Mouse (Mus musculus) heart, postnatal 4 days (tissue): ENCODE measurements around the gene Oas3. TPM values are rescaled to one million over a fixed set of nuclear protein-coding genes. Genes with fewer than 3 reads are reported as not detected.

ENCODE experiments used
- DNase-seq: peaks from one replicate; pipeline ENCODE4 v3.0.0; 2021
- total RNA-seq, 2 experiments: library from RNA; stranded (reverse); gene quantifications; 2 replicates each; pipeline ENCODE4 v1.2.3; 2021

The Oas3 gene
- total RNA-seq, 2 experiments from 2014 or later, result 0.07 to 0.14 TPM

DNA sequence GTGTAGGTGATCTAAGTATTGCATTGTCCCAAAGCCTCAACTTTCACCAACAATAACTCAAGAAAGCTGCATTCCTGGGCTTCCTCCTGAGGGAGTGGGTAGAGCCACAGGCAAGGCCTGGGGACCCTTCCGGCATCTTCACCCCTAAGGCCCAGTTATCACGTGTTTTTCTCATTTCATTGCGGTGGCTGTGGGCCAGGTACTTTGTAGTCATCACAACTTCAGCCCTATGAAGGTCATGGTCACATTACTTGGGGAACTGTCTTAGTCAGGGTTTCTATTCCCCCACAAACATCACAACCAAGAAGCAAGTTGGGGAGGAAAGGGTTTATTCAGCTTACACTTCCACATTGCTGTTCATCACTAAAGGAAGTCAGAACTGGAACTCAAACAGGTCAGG lies 24.7 kb downstream of the Oas3 start:
- no peak for DNase-seq

DNA sequence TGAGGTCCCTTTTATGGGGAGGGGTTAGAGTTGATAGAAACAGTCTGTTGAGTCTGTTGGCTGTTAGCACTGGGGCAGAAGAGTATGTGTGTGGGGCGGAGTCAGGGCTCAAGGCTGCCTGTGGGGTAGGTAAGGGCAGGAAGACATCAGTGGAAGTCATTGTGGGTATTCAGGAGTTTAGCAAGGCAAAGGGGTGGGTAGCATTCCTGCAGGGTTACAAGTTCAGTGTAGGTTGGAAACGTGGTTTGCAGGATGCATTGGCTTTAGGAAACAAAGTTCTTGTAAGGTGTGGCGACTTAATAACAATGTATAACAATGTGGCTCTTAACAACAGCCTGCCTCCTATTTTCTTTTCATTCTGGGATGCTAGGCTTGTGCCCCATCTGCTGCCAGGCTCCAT lies 26.3 kb downstream of the Oas3 start:
- no peak for DNase-seq

DNA sequence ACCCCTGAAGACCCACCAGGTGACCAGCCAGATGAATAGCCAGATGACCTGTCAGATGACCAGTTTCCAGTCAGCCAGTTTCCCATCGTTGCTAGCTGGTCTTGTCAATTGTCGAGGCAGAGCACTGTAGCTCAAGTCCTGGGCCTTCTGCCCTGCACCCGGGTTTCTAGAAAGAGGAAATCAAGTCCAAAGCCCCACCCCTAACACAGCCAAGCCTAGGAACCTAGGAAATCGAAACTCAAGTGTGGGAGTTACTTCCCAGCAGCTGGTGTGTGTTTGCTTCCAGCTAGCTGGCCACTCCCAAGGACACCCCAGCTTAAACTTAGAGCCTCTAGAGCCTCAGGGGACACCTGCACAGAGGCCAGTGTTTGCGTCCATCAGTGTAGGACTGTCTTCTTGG lies 27.8 kb downstream of the Oas3 start, which contains the start of gene Oas2:
Oas2 (minus strand) TSS at position 166 of the 400 bp plus-strand sequence.
- DNase-seq, result no peak

DNA sequence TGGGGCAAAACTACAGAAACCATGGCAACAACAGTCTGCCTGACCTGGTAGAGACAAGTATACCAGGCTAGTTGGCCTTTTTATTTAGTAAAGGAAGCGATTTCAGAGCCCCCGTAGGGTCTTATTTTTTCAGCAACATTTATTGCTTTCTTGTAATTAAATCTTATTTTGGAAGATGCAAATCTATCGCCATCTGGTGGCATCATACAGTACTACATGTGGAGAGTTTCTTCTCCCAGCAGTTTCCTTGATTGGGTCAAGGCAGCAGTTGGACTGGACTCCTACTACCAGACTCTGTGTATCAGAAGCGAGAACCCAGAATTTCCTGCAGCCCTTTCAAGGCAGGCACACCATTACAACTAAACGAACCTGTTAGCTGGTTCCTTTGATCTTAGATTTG lies 31.0 kb downstream of the Oas3 start:
- DNase-seq, result peak; percentile 68

DNA sequence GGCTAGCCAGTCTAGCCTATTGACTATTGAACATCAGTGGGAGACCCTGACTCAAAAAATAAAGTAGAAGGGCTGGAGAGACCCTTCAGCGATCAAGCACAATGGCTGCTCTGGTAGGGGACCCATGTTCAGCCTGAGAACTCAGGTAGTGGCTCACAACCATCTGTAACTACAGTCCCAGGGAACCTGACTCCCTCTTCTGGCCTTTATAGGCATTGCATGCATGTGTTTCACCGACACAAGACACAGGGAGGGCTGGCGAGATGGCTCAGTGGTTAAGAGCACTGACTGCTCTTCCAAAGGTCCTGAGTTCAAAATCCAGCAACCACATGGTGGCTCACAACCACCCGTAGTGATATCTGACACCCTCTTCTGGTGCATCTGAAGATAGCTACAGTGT lies 35.3 kb downstream of the Oas3 start:
- DNase-seq, result peak; percentile 41

DNA sequence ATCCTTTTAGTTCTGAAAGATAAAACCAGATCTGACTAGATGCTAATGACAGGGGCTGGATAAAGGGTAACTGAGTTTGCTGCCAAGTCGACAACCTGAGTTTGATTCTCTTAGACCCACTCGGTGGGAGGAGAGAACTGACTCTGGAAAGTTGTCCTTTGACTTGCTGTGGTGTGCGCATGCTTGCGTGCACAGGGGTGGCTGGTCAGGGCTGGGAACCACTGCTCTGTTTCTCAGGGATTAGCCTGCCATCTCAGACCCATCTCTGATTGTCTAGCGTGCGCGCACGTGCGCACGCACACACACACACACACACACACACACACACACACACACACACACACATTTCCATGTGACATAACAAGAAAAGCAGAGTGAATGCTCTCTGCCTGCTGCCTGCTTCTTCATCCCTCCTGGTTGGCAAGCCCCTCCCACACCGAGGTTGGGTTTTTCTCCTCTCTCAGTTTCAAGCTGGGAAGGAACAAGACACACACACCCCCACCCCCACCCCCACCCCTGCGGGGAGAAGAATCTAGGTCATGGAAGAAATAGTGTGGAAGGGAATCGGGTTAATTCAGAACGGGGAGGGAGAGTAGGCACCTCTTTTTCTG lies 43.0 kb downstream of the Oas3 start:
- DNase-seq, result no peak

DNA sequence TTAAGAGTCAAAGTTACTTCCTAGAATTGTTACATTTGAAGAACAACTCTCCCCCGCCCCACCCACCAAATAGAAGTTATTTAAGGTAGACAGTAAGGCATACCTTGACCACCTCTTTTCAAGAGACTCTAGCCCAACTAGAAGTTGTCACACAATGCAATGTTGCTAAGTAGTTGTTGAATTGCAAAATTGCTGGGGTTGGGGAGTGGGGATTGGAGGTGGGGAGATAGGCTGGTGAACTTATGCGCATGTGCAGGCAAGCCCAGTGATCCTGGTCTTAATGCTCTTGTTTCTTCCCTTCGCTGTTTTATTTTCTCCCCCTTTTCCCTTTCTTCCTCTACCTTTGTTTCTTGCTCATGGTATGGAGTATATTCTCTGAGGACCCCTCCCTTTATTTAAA lies 43.8 kb downstream of the Oas3 start:
- DNase-seq, result no peak

DNA sequence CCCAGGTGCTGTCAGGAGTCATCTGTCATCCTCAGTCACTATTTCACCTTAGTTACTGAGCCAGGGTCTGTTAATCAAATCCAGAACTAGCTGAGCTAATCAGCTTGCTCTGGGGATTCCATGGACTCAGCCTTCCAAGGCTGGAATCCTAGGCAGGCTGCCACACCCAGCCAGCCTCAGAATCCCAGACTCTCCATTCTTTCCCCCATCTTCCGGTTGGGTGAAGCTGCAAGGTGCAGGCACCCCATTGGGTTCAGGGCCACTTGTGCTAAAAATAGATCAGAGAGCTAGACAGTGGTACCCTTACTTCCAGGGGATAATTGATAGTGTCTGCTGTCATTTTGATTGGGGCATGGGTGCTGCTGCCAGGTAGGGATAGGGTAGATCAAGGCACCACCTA lies 44.7 kb downstream of the Oas3 start:
- DNase-seq, result no peak

DNA sequence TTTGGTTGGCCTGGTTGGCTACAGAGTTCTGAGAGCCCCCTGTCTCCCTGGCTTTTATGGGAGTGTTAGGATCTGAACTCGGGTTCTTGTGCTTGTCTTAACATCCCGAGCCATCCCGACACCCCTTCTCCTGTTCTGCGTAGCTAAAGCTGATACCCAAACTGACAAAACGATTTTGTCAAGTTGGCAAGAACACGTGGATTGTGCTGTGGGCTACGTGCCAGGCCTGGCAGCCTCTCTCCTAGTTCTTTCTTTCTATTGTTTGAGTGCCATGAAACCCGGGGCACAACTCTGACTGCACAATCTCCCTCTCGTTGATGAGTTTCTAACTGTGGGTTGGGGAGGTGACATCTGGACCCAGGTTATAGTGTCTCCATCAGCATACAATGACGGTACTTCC lies 48.1 kb downstream of the Oas3 start:
- no peak for DNase-seq

DNA sequence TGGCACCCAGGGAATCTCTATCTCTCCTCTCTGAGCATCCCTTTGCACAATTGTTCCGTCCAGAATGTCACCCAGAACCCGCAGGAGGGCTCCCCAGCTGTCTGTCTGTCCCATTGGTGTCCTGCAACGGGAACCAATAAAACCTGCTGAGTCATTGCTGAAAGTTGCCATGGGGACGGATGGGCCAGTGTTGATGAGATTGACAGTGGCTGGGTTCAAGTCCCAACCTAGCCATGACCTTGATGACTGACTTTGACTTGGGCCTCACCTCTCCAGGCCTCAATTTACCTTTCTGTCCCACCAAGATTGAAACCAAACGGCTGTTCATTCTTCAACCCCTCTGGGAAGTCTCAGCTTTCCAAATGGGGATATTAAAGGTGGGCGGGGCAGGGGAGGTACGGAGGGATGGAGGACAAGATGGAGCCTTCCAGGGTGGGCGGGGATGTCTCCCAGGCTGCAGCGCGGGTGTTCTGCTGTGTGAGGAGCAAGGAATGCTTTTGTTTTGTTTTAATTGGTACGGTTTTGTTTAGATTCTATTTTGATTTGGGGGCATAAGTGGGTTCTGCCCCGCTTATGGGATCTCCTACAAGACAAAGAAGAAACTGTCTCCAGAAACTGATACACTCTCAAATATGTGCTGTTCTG lies 51.5 kb downstream of the Oas3 start:
- no peak for DNase-seq

DNA sequence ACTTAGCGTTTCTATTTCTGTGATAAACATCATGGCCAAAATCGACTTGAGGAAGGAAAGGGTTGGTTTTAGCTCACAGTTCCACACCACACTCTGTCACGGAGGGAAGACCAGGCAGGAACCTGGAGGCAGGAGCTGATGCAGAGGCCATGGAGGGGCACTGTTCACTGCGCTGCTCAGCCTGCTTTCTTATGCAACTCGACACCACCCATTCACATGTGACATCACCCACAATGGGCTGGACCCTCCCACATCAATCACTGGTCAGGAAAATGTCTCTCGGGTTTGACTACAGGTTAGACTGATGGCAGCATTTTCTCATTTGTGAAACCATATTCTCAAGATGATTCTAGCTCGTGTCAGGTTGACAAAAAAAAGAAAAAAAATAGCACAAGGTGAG lies 56.5 kb downstream of the Oas3 start:
- DNase-seq, result no peak

DNA sequence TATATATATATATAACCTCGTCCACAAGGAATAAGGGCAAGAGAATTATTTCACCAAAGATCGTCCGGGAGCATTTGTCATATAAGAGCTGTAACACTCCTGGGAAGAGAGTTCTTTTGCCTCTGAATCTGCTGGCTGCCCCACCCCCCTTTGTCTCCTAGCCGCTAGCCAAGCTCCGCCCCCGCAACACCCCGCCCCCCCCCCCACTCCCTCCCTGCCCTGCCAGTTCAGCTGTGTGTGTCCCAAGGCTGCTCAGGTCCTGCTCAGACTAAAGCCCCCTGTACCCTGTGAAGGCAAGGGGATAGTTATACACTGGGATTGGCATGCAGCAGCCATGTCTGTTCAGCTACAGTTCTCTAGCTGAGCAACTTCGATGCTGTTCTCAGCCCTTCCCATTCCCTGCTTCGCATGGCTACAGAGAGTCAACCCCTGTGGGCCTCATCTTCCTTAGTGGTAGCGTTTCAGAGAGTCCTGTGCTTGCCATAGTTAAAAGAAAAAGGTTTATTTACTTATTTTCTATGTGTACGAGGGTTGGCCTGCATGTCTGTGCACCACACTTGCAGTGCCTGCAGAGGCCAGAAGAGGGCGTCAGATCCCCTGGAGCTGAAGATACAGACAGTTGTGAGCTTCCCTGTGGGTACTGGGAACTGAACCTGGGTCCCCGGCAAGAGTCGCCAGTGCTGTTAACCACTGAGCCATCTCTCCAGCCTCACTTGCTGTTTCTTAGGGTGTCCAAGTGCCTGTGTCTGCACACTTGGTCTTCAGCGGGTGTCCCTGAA lies 58.7 kb downstream of the Oas3 start:
- no peak for DNase-seq

DNA sequence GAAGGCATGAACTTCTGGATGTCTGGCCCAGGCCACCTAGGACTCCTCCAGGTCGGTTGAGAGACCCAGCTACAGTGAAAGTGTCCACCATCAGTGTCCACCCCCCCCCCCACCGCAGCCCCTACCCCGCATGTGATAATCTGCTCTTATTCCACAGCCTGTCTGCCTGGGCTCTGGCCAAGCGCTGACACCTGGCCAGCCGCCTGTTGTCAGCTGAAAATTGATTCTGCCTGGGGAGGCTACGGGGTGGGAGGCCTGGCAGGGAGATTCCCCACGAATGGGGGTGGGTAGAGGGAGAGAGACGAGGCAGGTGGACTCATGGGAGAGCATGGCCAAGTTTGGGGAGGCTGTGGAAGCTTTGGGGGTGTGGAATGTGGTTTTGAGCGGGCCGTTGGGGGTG lies 60.3 kb downstream of the Oas3 start:
- no peak for DNase-seq

DNA sequence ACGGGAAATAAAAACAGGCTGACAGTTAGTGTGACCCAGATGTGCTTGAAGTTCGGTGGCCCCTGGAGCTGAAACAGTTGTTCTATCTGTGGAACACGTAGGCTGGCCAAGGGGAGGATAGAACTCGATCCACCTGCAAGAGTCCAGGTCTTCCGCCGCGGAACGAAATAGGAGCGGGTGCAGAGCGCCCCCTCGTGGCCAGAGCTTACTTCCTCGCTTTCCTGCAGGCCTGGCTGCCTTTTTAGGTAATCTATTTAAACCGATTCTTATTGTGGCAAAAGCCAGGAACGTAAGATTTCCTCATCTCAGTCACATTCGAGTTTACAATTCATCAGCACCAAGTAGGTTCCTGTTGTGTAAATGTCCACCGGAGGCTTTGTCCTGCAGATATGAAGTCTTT lies 63.1 kb downstream of the Oas3 start:
- peak; percentile 77 for DNase-seq

DNA sequence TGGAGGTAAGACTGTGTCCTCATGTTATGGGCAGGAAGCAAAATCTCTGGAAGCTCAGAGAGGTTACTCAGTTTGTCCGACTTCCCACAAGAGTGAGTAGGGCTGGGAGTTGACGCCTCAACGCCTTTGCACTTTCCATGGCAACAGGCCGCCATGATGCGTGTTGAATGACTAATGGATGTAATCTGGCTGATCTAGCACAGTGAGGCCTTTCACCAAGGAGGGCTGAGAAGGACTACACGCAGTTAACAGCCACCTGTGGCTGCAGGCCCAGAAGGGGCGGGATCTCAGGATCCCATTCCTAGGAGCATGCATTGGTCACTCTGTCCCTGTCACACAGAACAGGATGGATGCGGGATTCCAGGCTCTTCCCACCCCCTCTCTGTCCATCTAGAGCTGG lies 64.7 kb downstream of the Oas3 start:
- DNase-seq, result no peak

DNA sequence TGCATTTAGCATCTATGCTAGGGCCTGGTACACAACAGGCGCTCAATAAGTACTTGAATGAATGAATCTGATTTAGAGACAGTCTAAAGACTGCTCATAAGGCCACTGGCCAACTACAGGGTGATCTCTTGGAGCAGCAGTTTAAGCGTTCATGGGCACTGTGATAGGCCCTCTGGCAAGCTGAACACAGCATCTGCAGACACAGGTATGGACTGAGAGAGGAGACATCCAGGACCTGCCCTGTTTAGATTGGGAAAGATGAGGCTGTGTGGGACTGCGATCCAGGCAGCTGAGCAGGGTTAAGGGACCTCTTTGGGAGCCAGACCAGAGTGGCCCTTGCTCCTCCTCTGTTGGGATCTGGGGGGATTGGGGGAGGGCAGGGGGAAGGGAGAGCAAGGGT lies 65.6 kb downstream of the Oas3 start, which contains the start of gene Dtx1:
Dtx1 (minus strand) TSS at position 101 of the 400 bp plus-strand sequence.
- DNase-seq, result no peak

DNA sequence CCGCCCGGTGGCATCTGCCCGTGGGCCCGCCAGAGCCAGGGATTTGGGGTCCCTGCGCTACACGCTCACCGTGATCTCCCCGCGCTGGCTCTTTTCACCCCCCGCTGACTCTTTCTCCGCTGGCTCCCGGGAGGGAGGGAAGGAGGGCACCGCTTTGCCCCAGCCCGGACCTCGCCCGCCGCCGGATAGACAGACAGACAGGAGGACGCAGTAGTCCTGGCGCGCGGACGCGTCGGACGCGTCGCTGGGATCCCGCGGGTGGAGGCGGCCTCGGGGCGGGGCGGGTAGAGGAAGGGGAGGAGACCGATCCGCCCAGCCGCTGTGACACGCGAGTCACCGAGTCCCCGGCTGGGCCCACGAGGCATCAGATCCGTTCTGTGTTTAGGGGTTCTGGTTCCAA lies 66.0 kb downstream of the Oas3 start:
- DNase-seq, result peak; percentile 29

DNA sequence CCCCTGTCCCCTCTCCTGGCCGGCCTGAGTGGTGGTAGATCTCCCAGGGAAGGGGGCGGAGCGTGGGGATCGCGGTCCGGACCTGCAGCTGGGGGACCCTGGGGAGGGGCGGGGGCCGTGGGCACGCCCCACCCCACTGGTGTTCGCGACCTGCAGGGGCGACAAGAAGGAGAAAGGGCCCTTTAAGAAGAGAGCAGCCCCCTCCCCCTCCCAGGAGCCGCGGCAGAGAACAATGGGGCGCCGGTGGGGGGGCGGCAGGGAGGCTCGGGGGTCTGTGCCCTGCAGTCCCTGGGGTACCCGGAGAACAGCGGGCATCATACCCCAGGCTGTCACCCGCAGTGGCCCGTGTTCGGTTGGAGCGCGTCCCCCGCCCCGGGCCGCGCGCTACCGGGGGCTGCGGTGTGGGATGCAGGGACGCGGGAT lies 66.6 kb downstream of the Oas3 start:
- DNase-seq, result no peak

DNA sequence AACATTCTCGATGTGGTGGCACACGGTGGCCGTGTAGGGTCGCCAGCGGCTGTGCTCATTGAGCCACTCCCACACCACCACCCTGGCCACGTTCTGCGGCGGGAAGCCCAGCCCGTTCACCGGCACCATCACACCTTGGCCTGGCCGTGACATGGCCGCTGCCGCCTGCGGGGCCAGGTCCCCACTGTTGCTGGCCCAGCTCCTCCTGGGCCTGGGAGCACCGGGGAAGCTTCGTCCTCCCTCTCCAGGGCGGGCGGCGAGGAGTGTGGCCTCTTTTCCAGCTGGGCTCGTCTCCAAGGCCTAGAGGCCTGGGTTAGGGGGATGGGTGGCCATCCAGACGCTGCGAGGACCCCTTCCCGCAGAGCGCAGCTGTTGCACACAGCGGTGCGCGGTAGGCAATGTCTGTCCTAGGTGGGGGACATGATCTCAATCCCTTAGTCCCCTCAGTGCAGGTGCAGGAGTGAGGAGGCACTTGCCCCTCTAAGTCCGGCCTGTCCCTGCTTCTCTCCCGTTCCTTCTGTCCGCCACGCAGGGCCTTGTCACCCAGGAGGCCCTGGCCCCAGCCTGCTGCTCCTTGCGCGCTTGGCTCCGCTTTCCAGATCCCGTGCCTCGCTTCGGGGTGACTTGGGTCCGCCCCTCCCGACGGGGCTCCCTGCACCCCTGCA lies 67.2 kb downstream of the Oas3 start:
- peak; percentile 36 for DNase-seq

DNA sequence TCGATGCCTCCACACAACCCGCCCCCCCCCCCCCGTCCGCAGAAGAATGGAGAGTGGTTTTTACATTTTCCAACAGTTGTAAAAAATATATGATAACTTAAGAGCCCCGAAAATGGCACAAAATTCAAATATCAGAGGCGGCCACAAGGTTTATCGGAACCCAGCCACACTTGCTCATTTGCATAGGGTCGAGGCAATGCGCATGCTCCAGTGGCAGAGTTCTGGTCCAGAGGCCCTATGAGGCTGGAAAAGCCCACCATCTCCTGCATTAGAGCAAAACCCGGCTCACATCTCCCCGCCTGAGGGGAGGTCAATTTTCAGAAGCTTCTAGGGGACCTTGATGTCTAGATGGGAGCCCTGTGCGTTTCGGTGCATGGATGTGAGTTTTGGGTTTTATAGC lies 70.5 kb downstream of the Oas3 start:
- no peak for DNase-seq

DNA sequence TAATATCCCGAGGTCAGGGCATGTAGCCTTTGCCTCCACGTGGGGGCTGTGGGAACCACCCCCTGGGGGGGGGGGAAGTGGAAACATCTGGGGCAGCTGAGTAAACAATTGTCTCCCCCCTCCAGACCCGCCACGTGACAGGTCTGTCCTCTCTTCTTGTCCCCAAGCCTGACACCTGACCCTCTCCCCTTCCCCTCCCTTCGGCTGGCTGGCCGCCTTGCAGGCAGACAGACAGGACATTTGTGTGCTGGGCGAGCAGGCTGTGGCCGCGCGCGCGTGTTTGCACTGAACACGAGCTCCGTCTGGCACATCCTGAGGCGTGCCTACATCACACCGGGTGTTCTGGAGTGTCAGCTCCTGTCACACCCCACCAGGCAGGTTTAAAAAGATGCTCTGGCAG lies 70.9 kb downstream of the Oas3 start:
- no peak for DNase-seq

DNA sequence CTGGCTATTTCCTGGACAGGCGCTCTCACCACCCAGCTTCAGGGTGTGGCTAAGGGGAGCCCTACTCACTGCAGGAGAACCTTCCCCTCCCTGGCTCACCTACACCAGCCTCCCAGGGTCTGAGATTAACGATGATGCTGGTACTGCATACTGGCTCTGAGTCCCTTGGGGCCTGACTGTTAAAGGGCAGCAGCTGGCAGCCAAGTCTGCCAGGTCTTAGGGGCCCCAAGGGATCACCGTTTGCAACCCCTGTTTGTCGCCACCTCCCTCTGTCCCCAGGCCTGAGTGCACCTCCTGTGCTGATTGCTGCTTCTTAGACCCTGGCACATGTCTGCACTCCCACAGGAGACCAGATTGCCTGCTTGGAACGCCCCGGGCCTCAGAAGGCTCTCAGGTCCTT lies 73.0 kb downstream of the Oas3 start:
- no peak for DNase-seq

DNA sequence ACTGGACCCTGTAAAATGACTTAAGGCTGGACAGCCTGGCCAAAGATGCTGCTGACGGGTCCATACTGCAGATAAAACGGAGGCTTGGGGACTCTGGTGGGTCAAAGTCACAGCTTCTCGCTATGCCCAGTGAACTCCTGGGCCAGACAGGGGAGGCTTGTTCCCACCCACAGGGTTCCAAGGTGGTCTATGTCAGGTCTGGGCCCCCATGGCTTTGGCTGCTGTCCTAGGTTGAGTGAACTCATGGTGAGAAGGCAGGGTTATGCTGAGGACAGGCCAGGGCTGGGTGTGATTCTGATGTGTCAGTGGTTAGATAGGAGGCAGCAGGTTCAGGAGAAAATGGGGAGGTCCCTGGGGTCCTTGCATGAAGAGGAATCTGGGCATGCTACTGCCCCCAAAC lies 73.8 kb downstream of the Oas3 start:
- no peak for DNase-seq
